Mouse (Mus musculus) kidney, adult 11 months (tissue): Measurements from ENCODE around the gene Ano6.

Source experiments
- DNase-seq: peaks from one replicate; pipeline ENCODE4 v3.0.0; 2022

The Ano6 gene

DNA sequence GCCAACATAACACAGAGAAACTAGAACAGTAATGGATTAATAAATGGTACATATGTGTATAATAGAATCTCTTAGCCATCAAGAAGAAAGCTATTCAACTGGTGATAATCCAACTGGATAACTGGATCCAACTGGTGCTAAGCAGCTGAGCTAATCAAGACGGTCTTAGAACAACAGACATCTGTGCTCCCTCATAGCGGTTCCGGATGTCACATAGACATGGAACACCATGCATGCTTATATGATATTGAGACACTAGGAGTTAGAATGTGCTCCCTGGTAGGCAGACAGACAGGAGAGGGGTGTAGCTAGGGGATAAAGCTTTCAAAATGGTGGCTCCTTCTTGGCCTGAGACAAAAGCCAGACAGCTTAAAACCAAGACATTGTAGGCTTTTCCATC, 197.3 kb downstream of the Ano6 start:
- DNase-seq = no peak

- DNase-seq = no peak
Measured at GRCm38 (mm10) chr15:95989496-95990124, 199.0 kb downstream of the Ano6 start.

DNA sequence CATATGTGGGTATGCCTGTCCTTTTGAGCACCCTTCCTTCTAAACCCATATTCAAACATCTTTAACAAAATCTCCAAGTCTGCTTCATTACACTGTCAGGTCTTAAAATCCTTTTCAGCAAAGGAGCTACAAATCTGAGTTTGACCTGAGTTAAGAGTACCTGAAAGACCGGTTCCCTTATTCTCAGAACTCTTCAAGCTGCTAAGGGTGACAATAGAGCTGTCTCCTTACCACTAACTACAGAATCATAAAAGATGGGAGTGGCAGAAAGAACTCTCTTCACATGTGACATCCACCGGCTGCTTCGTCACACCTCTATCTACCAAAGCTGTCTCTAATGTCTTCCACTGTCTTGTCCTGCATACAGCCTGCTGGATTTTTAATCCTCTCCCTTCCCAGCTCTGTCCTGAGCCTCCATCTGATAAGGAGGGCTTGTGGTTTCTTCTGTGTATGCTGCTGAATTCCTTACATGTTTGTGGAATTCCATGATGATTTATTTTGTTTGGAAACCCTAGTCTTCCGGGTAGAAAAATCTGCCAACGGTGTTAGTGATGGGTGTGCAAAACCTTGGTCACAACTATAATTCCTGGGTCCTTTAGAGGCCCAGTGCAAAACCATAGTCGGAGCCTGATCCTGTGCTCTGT, 212.4 kb downstream of the Ano6 start:
- no peak for DNase-seq

- no peak for DNase-seq
Measured at GRCm38 (mm10) chr15:96011640-96012390, 221.2 kb downstream of the Ano6 start.

DNA sequence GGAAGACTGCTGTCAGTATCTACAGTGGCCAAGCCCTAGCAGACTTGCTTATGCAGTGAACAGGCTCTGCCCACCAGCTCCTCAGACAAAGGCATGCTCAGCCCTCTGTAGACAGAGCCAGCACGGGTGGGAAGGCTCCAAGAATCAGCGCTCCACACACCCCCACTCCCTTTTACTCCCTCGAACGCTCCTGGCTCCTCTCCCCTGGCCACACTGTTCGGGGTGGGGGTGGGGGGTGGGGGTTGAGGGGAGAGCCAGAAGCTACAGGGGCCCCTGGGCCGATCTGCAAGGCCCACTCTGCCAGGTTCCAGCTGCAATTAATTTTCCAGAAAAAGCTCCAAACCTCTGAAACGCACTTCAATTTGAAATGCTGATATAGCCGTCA, 221.7 kb downstream of the Ano6 start:
- DNase-seq = no peak

DNA sequence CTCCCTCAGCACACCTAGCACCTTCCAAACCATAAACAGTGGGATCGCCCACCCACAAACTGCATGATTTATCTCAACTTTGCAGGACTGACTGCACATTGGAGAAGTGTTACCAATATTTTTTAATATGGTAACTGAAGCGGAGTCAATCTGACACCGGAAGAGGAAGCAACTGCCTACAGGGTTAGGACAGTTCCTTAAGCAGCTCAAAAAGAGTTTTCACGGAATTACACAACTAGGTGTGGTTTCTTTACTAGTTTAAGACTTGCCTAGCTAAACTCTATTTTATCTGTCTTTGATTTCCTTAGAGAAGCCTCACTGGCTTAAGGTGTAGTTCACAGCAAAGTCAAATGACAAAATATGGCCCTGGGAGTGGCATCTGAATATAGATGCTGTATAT, 223.9 kb downstream of the Ano6 start:
- no peak for DNase-seq

DNA sequence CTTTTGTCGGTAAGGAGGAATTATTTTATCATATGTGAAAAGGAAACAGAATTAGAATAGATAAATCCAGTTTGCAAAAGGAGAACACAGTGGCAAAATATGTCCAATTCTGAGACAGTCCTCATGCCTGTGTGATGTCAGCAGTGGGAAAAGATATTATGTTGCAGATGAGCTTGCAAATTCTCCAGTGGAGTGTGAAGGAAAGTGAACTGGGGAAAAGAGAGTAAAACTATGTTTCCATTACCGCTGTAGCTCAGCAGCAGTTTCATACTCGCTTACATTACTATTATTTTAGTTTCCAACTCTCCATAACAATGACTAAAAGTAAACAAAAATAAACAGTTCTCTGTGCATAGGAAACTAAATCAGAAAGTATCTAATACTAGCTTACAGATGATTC, 229.8 kb downstream of the Ano6 start:
- DNase-seq = no peak

- no peak for DNase-seq
Measured at GRCm38 (mm10) chr15:96021506-96021905, 230.9 kb downstream of the Ano6 start.
